Mouse (Mus musculus) gastrocnemius, postnatal 14 days (tissue): Measurements from ENCODE around the gene Gja4. TPM values are rescaled to one million over a fixed set of nuclear protein-coding genes. Genes with fewer than 3 reads are reported as not detected.

Source experiments
- DNase-seq: peaks from one replicate; pipeline ENCODE4 v3.0.0; 2021; ENCODE audit warnings: mixed read lengths
- intact Hi-C: fragments of 180-260 bp; cut with DNase I; formaldehyde crosslinking; loops from one replicate; pipeline ENCODE4 v1.15.1; 2025; ENCODE audit warnings: low total_unique reads
- total RNA-seq, 2 experiments: library from RNA; stranded (reverse); gene quantifications; 2 replicates each; pipeline ENCODE4 v1.2.3; 2021

Gja4 gene
- total RNA-seq, 2 experiments from 2014 or later = 13.2 to 14.8 TPM

DNA sequence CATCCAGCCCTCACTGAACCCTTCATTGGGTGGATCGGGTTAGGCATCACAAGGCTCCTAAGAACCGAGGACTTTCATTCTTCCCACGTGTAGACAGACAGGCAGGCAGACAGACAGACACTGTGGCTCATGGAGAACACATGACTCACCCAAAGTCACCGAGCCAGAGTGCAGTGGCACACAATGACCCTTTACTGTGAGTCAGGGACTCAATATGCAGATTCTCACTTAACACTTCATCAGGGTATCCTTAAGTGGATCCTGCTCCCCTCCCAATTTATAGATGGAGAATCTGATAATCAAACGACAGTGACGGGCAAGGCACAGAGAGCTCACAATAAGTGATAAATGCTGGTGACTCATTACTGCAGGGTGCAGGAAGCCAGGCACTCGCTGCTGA lies 13.4 kb upstream of the Gja4 start:
- intact Hi-C loops = no loop called here
- no peak for DNase-seq

DNA sequence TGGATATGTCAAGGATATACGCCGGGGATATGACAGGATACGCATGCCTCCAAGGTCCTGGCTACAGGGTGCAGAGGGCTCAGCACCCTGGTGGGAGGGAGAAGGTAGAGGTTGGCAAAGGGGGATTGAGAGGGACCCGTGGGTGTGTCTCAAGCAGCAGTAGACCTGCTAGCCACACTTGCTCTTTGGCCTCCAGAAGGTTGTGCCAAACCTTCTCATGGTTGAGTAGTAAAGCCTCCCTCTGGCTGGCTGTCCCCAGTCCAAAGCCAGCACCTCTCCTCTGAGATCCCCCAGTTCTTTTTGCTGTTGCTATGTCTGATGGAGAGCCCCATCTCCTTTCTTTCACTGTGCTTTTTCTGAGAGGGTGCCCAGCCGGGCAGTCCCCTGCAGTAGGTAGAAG lies 11.4 kb upstream of the Gja4 start:
- intact Hi-C loops = no loop called here
- DNase-seq = no peak

DNA sequence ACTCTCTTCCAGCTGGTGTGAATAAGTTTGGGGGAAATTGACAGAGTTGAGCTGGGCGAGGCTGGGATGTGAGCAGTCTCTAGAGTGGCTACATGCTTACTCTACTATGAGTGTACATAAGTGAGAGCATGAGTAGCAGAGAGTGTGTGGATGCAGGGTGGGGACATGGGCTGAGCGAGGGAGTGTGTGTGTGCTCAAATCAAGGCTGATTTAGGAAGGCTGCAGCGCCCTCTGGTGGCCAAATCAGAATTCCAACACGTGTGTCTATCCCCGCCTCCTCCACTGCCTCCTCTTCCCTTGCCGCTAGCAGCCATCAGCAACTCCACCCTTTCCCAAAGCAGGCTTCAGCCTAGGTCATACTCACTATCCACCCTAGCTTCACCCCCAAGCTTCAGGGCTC lies 10.9 kb upstream of the Gja4 start:
- intact Hi-C loops = no loop called here
- peak; percentile 71 for DNase-seq

DNA sequence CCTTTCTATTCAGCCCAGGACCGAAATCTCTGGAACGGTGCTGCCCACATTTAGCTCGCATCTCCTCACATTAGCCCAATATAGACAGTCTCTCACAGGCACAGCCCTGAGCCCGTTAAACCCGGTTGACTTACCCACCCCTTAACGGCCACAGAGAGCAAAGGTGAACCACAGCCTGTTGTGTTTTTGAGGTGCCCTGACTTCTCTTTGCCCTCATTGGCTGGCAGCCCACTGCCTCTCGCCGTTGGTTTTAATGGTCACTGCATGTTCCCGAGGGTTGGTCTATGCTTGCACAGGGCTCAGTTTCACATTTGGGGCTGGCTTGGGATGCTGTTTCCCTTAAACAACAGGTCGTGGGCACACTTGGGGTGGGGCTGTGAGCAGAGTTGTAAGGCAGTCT lies 10.5 kb upstream of the Gja4 start:
- no peak for DNase-seq
- intact Hi-C loops = no loop called here

DNA sequence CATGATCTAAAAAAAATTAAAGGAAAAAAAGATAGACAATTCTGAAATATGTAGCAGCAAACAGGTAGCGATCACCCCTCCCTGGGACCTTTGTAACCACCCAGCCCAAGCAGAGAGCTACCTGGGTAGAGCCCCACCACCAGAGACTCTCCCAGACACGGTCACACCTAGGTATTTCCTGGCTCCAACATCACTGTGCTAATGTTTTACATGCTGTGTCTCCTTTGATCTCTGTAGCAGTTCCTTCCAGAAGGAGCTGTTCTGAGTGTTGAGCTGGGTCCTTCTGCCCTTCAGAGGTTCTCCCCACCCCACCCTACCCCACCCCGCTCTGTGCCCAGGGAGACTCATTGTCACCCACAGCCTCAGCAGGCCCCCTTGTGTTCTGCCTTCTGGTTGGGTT lies 9.8 kb upstream of the Gja4 start:
- intact Hi-C loops = no loop called here
- DNase-seq = no peak

DNA sequence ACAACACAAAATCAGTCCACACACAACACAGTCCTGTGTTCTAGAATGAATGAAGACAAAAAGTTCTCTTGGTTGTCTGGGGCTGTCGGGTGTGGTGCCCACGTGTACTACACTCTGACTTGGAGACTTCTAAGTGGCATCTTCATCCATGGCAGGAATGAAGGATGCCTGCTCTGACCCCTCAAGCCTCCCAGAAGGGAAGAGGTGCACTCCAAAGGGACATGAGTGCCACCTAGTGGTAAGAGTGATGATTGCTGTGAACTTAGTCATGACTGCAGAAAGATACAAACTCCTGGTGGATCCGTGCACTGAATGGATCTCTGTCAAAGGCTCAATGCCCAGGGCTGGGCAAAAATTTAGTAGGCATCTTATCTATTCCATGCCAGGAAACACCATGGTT lies 5.8 kb upstream of the Gja4 start:
- intact Hi-C loops = loop anchor here (2.0 kb wide), 1 partner anchor 85 kb away; no protein-coding TSS in a partner anchor
- DNase-seq = peak; percentile 52

DNA sequence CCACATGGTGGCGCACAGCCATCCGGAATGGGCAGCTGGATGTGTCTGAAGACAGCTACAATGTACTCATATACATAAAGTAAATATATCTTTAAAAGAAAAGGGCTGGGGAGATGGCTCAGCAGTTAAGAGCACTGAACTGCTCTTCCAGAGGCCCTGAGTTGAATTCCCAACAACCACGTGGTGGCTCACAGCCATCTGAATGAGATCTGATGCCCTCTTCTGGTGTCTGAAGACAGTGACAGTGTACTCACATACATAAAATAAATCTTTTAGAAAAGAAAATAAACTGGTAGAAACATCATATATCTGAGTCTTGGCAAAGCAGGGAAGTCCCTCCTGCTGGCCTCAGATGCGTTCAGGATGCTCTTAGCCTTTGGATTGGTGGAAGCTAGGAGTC lies 3.3 kb upstream of the Gja4 start:
- intact Hi-C loops = no loop called here

DNA sequence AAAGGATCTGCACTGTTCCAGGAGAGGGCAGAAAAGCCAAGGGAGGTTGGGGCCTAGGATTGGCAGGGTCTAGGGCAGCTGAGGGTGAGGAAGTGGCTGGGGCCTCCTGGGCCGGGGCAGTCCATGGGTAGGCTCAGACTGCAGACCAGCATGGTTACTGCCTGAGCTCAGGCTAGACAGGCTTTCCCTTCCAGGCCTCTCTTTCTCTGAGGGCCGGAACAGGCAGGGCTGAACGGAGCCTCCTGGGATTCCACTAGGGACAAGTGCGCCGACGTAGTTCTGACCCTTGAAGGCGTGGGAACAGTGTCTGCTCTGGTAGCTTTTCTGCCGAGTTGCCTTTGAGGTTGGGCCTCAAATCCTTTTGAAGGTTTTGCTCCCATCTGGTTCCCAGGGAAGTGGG lies 1.9 kb upstream of the Gja4 start:
- DNase-seq = no peak

More for the DNA sequence above, 3.3 kb upstream of the Gja4 start:
- no peak for DNase-seq

DNA sequence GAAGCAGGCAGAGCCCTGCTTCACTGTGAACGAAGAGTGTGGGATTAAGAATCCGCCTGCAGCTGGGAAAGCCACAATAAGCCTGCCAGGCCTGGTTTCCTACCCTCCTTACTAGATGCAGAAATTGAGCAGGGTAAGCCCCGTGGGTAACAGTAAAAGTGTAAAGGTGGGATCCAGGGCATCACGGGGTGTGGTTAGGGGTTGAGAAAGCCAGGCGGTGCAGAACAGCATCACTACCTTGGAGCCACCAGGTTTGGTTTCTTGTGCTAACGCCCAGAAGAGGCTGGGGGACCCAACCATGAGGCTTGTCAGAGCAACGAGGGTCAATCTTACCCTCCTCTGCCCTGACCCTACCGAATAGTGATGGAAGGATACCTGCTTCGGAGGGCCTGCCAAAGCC lies 746 bp upstream of the Gja4 start:
- intact Hi-C loops = no loop called here
- no peak for DNase-seq

More for the DNA sequence above, 1.9 kb upstream of the Gja4 start:
- intact Hi-C loops = no loop called here

DNA sequence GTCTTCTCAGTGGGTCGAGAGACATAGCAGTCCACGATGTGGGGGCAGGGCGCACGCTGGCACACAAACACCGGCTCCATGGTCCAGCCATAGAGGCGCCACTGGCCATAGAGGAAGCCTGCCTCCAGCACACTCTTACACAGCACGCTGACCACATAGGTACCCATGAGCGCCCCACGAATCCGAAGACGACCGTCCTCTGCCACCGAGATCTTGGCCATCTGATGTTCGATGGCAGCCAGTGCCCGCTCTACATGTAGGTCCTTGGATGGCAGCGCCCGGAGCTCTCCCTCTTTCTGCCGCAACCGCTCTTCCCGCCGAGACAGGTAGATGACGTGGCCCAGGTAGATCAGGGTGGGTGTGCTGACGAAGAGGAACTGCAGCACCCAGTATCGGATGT lies 1.5 kb downstream of the Gja4 start:
- intact Hi-C loops = no loop called here
- DNase-seq = no peak

DNA sequence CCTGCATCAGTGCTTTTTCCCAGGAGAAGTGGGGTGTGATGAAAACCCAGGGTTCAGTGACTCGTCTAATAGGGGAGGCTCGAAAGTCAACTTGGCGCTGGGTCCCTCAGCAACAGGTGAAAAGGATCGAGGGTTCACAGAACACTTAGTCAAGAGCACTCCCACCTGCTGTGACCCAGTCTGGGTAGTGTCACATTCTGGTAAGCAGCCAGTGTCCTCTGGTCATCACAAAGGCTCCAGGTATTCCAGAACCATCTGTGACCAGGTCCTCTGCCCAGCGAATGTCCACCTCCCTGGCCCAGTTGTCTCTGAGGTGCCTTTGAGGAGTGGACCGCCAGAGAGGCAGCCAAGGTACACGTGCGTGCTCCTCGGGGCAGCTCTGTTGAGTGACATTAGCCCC lies 2.3 kb downstream of the Gja4 start:
- intact Hi-C loops = no loop called here
- no peak for DNase-seq

DNA sequence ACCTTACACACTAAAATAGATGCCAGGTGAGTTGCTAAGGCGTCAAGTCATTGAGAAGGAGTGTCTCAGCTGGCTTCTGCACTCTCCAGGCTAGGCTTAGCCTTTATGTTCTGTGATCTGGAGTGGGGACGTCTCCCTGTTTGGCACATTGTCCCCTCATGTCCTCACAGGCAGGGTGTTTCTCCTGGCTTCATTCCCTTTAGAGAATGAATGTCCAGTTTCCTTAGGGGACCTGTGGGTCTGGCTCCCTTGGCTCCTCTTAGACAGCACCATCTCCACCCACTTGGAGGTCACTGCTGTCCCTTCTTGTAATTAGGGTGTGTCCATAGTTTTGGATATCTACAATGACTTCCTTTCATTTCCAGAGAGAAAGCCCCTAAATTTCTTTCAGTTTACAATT lies 6.9 kb downstream of the Gja4 start:
- intact Hi-C loops = no loop called here
- DNase-seq = no peak

DNA sequence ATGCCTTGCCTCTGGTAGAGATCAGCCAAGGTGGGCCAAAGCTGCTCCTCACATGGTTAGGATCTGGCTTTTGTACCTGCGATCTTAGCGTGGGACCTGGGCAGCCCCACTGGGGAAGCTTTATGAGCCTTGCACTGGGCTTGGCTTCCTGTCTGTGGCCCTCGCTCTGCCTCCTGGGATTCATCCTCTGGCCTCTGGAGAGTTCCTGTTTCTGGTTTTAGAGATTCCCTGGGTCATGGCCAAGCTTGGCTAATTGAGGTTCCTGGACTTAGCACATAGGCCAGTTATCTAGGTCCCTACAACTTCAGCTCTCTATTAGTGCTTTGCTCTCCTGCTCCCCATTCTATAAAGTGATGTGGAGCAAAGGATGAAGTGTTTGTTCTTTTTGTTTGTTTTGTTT lies 10.0 kb downstream of the Gja4 start:
- intact Hi-C loops = no loop called here

DNA sequence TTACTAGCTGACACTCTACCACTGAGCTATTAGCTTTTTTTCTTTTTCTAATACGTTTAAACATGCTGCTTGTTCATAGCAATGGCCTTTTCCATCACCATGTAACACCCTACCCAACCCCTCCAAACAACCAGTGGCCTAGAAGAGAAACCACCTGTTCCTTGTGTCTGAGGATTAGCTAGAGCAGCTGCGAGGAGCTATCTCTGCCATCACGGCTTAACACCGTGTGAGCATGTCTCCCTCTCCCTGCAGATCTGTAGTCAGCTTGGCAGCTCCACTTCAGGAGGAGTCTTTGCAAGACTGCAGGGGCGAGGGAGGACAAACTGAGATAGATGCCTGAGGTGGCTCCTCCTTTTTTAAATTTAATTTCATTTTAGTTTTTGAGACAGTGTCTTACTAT lies 13.3 kb downstream of the Gja4 start:
- intact Hi-C loops = no loop called here
- DNase-seq = no peak

More for the DNA sequence above, 10.0 kb downstream of the Gja4 start:
- DNase-seq = no peak

DNA sequence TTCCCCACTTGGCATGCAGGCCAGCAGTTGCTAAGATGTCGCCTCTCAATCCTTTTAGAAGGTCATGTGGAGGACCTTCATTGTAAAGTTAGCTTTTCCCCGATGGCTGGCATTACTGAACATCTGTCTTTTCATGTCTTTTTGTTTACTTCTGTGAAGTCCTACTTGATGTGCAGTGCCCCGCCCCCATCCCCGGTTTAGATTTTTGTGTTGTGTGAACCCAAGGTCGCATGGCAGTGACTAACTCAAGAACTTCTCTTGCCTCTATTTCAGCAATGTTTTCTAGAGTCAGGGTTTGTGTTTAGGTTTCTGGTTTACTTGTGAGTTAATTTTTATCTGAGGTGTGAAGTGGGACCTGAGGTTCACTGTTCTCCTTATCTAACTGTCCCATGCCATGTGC lies 21.2 kb downstream of the Gja4 start:
- intact Hi-C loops = no loop called here
- no peak for DNase-seq

DNA sequence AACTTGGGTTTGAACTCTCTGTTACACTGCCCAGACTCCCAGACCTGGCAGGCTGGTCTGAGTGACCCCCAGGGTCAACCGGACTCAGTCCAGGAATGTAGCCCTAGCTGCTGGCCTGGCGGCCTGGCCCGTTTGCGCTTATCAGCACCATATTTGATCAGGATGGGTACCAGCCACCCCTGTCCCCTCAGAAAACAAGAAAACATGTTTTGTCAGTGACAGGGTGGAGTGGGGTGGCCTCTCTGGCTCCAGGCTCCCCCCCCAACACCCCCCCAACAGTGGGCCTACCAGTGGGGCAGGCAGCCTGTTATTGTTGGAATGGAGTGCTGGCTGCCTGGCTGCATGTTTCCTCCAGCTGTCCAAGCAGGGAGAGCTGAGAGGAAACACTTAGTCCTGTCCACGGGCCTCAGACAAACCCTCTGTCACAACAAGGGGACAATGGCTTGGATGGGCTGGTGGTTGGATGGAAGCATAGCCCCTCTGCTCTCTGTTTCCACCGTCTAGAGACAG lies 24.7 kb downstream of the Gja4 start:
- intact Hi-C loops = no loop called here
- DNase-seq = peak; percentile 27

DNA sequence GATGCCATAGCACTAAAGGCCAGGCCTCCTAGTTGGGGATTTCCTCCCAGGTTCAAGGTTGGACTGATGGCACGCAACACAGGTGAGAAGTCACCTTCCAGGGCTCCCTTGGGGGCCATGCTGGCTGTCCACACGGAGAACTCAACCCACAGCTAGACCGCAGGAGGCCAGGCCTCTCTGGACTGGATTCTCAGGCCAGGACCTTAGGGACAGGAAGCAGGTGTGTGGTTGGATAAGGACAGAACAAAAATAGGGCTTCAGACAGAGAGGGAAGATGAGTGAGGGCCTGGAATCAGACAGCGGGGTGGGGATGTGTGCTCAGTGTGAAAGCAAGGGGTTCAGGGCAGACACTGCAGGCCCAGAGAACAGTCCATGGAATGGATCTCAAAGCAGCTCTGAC lies 26.9 kb downstream of the Gja4 start:
- no peak for DNase-seq
- intact Hi-C loops = no loop called here

DNA sequence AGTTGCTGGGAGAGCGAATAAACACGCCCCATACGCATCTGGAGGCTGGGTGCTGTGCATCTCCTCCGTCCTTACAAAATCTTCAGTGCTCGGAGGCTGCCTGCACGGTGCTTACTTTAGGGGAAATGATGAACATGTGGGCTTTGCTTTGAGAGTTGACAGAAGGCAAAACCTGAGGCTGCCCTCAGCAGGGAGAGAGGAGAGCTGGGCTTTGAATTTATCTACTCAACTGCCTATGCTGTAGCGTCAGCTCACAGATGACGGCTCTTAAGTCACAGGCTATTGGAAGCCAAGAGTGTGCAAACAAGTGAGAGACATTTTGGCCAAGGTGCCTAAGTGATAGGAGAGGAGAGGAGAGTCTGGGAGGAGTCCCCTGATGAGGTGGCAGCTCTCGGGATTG lies 34.6 kb downstream of the Gja4 start:
- no peak for DNase-seq
- intact Hi-C loops = no loop called here

DNA sequence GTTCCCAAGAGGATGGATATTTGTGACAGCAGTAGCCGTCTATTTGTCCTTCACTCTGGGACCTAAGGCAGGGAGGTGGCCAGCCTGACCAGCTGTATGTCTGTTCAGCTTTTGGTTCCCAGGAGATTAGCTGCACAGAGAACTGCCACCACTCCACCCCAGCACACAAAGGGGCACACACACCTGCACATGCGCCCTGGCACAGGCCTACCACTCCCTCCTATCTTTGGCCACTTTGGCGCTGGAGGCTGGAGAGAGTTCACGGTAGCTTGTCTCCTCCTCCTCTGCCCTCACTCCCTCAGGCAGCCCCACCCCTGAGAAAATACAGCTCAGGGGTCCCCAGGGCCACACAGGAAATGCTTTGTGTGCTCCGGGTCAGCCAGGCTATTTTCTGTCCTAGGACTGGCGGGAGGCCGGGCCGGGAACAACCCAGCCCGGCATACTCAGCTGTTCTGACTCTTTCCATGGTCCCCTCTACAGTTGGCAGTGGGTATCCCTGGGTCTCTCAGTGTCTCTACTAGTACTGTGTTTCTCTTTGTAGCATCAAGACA lies 35.3 kb downstream of the Gja4 start:
- intact Hi-C loops = no loop called here
- DNase-seq = peak; percentile 43

DNA sequence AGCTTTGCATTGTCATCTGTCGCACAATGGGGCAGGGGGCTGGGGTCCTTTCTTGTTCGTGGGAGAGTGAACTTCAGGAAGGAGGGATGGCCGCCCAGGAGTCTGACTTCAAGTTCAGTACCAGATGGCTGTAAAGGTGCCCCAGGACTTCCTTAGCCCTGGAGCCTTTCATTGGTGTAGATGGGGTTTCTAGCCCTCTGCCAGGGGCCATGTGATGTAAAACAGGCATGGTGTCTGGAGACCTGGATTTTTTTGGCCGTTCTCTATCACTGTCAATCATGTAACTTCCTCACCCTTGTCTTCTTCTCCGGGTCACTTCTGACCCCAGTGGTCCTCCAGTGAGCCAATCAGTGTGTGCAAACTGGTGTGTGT lies 49.7 kb downstream of the Gja4 start:
- no peak for DNase-seq
- intact Hi-C loops = no loop called here

DNA sequence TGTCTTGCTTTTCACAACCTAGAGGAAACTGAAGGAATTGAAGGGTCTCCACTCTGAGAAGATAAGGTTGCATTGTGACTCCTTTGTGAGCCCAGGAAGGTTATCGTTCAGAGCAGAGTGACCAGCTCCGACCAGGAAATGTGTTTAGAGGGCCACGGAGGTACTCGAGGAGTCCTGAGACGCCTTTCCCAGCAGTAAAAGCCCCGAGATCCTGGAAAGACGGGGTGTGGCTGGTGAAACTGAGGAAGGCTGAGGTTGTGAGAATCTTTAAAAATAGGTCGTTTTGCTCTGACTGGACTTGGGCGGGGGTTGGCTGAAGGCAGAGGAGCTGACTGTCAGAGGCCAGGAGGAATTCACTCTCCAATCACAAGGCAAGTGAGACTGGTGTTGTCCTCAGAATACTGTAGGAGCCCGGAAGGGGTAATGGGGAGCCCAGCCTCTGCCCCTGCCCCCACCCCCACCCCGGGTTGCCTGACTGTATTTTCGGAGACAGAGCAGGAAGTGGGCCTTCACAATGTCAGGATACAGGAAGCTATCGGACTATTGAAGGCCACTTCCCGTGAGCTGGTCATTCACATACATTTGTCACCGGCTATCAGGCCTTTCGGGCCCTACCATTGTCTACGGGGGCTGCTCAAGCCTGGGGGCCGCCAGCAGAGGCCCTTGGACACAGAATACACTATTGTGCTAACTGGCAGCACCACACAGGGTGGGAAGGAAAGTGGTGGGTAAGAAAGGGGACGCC lies 50.2 kb downstream of the Gja4 start:
- no peak for DNase-seq
- intact Hi-C loops = no loop called here

DNA sequence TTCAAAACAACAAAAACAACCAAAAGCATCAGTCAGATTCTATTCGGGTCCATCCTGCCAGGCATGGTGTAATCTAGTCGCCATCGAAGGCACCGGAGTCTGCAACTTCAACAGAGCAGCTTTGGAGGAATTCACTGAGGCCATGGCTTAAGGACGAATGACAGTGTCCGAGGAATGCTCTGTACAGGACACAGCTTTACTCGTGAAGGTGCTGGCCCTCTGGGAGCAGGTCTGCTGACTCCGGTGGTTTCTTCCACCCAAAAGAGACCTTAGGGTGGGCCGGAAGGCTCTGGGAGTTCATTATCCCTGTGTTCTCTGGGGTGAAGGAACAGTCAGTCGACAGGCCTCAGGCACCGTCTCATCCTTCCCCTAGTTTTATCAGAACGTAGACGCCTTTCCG lies 52.2 kb downstream of the Gja4 start:
- intact Hi-C loops = no loop called here

More for the DNA sequence above, 52.2 kb downstream of the Gja4 start:
- DNase-seq = no peak
